Mouse (Mus musculus): Measurements from ENCODE around the gene Mff.

The Mff gene

DNA sequence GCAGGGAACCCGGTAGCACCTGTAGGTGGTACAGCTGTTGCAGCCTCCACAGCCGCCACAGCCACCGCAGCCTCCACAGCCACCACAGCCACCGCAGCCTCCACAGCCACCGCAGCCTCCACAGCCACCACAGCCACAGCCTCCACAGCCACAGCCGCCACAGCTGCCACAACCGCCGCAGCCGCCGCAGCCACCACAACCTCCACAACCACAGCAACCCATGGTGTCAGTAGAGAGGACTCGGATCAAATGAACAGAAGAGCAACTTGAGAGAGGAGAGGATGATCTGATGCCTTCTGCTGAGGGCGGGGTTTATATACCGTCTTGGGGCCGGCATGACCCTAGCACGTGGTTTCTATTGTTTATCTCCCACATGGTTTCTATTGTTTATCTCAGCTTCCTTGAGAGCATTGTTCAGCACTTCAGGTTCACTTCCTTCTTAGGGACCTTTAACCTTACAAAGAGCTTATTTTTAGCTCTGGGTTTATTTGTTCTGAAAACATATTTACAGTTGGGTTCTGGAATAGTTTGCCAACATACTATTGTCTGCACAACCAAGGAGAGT lies 46.4 kb downstream of the Mff start, which contains the start of gene Gm47791:
Gene Gm47791 (minus strand): TSS at position 222 of the 565 bp plus-strand sequence.
- in situ Hi-C loops (cut with MboI; ENCODE audit: low sequenced_read_pairs): no loop called here

DNA sequence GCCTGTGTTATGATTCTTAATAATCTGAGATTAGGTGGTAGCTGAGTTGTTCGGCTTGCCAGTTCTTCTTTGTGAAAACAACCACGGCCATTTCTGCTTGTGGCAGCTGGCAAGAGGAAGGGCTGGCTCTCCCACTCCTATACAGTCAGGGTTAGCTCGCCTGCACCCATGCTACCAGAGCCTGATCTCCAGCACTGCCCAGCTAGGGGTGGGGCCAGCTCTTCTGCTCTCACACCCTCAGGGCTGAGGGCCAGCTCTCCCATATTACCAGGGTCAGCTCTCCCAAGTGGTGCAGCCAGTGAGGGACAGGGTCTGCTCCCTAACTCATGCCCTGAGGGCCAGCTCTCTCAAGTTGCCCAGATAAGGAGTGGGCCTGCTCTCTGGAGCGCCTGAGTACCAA lies 47.7 kb downstream of the Mff start:
- in situ Hi-C loops (cut with MboI; ENCODE audit: low sequenced_read_pairs): no loop called here

DNA sequence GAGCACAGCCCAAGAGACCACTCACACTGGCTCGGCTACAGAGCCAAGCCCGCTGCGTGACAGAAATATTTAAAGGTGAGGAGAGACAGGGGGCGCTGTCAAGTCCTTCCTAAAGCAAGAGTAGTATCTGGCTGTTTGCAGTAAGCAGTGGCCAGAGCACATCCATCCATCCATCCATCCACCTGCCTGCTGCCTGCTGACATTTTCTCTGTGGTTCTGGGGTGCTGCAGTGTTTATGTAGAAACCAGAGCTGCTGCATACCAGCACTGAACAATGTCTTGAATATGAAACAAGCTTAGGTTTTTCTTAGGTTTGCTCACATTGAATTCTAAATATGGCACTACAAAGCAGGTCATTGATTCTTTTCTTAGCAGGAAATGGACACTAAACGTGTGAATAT lies 48.5 kb downstream of the Mff start:
- in situ Hi-C loops (cut with MboI; ENCODE audit: low sequenced_read_pairs): no loop called here

DNA sequence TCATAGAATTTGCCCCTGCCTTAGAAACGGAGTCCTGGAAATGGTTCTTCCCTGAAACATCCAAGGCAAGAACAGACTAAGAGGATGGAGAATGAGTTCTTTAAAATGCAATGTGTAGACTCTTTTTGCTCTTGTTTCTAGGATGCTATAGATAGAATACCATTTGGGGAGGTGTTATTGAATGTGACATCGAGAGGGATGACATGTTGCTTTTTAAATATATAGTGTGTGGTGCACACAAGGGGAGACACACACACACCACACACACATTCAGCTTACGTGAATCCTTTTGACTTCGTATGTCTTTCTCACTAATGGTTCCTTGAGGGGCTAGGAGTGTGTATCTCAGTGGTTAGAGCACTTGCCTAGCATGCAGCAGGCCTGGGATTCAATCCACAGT lies 50.6 kb downstream of the Mff start:
- in situ Hi-C loops (cut with MboI; ENCODE audit: low sequenced_read_pairs): no loop called here

DNA sequence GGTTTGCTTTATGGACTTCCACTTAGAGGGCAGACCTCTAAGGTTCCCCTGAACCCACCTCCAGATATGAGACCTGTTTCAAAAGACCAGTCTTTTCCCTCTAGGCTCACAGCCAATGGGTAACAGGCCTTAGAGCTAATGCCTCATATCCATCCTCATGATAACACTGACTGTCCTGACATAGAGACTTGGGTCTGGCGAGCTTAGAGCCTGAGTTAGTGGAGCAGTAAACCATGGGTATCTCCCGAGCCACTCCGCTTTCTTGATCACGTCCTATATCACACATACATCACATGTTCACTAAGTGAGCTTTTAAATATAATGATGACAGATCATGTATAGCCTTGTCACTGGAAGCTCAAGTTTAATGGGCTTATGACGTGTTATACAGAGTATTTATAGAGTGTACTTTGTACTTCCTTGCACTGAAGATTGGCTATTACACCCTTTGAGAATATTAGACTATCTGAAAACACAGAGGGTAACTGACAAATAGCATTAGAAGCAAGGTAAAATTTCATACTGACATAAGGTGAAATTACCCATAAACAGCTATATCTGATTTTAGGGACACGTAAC lies 54.8 kb downstream of the Mff start:
- in situ Hi-C loops (cut with MboI; ENCODE audit: low sequenced_read_pairs): no loop called here

DNA sequence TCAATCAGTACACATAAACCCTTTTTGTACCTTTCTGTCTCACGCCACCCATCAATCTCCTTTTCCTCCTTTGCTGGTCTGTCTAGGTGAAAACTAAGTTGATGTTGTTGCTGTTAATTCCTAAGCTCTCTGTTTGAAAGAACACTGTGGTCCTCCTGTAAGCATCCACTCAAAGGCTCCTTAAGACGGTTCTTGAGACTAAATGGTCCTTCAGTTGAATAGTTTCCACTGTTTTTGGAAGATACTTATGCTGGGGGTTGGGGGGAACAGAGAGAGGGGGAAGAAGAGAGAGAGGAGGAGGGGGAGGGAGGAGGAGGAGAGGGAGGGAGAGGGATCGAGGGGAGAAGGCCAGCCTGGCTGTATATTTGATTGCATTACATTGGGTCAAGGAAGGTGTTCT lies 58.9 kb downstream of the Mff start:
- in situ Hi-C loops (cut with MboI; ENCODE audit: low sequenced_read_pairs): no loop called here

DNA sequence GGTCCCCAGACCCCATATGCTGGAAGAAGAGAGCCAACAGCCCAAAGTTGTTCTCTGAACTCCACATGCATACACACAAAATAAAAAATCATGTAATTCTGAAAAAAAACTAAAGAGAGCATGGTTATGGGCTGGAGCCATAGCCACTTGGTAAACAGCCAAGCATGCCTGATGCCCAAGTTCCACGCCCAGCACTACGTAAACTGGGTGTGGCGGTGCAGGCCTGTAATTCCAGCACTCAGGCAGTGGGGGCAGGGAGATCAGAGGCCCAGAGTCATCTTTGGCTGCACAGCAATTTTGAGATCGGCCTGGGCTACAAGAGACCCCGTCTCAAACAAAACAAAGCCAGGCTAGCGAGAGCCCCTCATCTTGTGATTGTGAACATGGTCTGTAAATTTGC lies 60.9 kb downstream of the Mff start:
- in situ Hi-C loops (cut with MboI; ENCODE audit: low sequenced_read_pairs): no loop called here

DNA sequence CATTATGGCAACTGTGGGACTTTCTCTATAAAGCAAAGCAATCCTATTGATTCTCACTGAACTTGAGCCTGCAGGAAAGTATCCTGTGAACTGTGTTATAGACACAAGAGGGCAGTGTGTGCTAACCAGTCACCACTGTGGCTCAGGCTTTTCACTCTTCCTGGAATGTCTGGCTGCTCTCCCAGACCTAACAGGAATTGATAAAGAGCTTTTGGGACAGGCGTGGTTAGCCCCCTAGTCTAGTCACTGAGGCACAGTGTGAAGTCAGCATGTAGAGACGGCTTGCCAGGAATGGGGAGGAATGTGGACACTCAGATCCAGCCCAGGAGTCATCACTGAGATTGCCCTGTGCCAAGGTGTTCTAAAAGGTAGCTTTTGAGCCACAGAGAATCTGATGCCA lies 62.7 kb downstream of the Mff start:
- in situ Hi-C loops (cut with MboI; ENCODE audit: low sequenced_read_pairs): no loop called here

DNA sequence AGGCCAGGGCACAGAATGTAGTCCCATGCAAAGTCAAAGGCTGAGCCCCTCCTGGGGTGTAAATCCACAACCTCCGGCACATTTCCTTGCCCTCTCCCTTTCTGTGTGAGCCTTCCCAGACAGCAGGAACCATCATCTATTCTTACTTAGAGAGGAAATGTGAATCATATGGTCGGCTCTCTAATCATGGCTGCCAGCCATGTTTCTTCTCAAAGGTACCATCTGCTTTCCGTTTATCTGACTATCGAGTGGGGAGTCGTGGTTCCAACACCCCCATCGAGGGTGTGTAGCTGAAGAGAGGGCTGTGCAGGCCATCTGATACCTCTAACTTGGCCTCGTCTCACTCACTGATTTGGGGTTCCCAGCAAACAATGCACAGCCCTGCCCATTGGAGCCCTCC lies 63.4 kb downstream of the Mff start:
- in situ Hi-C loops (cut with MboI; ENCODE audit: low sequenced_read_pairs): no loop called here

DNA sequence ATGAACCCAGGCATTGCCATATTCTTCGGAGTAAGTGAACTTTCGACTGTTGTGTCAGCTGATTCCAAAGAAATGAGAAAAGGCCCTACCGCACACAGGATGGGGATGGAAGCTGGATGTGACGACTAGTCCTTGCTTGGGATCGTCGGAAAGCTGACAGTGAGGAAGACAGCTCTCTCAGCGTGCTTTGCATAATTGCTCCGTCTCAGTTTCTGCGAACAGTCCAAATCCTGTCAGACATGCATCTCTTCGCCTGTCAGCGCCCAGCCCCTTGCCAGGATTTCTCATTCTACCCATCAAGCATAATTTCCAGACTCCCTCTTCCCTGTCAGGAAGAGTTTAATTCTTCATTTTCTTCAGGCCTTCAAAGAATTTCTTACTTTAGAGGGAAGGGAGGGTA lies 66.4 kb downstream of the Mff start:
- in situ Hi-C loops (cut with MboI; ENCODE audit: low sequenced_read_pairs): no loop called here

DNA sequence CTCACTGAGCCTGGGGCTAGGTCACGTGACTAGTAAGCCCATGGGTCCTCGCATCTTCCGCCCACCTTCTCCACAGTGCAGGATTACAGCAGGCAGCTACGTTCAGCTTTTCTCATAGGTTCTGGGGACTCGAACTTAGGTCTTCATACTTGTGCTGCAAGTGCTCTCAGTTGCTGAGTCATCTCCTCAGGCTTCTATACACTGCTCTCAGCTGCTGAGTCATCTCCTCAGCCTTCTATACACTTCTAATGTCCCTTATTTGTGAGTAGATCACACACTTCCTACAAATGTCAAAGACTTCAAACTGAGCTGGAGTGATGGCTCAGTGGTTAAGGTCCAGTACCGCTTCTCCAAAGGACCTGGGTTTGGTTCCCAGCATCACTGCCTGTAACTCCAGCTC lies 67.5 kb downstream of the Mff start:
- in situ Hi-C loops (cut with MboI; ENCODE audit: low sequenced_read_pairs): no loop called here

DNA sequence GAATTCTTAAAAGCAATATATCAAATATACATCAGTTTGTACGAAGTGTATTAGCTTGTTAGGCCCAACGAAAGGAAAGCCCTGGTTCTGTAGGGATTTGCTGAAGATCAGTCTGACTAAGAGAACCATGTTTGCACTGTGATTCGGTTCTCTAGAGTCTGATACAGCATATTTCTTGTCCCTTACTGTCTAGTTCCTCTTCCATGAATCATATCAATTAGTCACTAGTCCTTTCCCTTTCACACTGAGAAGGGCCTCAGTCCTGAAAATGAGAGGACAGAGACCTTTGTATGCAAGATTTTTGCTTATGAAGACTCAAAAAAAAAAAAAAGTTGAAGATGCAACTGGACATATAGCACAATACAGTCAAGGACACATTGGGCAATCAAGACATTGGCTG lies 68.4 kb downstream of the Mff start:
- in situ Hi-C loops (cut with MboI; ENCODE audit: low sequenced_read_pairs): no loop called here

DNA sequence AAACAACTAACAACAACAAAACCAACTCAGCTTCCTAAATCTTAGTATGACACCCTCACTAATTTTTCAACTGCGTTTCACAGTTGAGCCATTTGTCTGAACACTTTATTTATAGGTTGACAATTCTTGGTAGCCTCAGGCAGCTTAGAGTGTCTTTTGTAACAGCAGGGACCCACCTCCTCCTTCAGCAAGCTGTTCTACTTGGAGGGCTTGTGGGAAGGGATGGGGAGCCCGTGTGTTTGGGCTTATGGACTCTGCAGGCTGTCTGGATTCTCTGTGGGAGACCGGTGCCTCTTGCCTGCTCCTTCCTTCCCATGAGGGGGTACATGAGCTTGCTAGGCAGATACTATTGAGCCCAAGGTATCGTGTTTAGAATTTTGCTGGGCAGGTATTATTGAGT lies 69.3 kb downstream of the Mff start:
- in situ Hi-C loops (cut with MboI; ENCODE audit: low sequenced_read_pairs): no loop called here

DNA sequence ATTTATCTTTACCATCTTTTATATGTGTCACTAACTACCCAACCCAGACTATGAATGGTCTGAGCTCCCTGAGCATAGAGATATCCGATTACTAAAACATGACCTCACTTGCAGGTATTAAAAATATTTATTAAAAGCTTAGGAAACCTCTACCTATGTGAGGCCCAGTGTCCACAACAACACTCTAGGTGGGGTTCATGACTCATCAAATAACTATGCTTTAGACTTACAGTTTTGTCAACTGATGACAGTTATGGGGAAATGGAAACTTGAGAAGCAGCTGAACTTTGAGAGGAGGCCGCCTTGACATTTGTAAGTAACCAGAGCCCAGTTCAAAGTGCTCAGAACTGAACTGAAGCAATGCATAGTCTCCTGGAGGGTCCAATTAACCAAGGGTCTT lies 70.5 kb downstream of the Mff start:
- in situ Hi-C loops (cut with MboI; ENCODE audit: low sequenced_read_pairs): no loop called here

DNA sequence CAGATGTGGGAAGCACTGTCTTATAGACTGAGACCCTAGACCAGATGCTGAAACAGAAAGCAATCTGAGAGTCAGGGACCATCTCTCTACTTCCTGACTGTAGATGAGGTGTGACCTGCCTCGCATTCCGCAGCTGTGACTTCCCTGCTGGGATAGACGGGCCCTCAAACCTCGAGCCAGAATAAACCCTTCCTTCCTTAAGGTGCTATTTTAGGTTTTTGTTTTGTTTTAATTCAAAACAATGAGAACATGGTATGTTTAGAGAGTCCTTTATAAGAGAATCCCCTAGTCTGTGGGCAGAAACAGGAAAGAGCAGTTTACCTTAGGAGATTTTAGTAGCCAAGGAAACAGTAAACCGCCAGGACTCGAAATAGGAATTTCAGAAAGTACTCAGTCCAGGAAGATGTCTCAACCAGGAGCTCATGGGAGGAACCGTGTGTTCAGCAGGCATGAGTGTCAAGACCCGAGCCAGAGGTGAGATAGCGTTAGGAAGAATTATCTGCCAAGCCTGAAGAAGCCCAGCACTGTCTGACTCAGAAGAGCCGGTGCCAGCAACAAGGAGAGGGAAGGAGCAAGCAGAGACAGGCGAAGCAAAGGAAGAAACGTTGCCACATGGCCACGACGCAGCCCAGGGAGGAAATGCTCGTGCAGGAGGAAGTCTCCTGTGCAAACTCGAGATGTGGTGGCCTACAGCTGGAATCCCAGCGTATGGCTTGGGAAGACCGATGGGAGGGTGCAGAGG lies 71.2 kb downstream of the Mff start:
- in situ Hi-C loops (cut with MboI; ENCODE audit: low sequenced_read_pairs): no loop called here

DNA sequence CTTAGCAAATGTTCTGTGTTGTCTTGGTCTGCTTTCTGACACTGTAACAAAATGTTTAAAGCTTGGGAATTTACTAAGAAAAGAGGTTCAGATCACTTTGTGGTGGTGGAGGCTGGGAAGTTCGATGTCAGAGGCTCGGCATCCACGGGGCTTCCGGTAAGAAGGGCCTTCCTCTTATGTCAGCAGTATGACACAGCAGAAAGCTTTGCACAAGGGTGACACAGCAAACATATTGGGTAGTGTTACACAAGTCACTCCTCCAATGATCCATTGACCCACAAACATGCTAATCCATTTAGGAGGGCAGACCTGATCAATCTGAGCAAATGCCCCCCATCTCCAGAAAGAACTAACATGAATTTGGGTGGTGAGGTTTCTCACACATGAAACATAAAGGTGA lies 72.4 kb downstream of the Mff start:
- in situ Hi-C loops (cut with MboI; ENCODE audit: low sequenced_read_pairs): no loop called here

DNA sequence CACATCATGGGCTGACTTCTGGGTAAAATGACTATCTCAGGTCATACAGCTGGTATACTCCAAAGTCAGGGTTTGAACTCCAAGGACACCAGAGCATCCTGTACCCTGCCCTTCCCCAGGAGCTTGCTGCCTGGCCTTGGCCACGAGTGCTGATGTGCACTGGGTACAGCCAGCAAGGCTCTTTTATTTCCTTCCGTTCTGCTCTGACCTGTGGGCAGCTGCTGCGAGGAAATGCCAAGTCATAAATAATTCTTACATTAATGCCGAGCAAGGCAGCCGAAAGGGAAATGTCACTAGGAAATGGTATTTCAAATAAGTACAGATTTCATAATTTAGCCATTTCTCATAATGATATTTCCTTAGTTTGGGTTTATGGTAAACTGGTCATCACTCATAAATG lies 73.6 kb downstream of the Mff start:
- in situ Hi-C loops (cut with MboI; ENCODE audit: low sequenced_read_pairs): no loop called here

DNA sequence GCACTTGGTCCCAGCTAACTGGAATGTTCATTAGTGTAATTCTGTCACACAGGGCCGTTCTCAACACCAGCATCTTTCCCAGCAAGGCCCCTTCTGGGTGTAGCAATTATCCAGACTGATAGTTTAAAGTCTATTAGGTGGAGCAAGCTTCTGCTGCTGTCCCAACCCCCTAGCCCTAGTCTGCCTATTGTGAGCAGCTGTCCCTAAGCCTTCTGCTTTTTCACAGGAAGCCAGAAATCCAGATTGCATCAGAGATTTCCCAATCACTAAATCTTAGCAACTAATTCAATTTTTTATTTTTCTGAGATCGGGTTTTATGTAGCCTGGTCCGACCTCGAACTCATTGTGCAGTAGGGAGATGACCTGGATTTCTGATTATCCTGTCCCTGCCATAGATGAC lies 74.2 kb downstream of the Mff start:
- in situ Hi-C loops (cut with MboI; ENCODE audit: low sequenced_read_pairs): no loop called here

DNA sequence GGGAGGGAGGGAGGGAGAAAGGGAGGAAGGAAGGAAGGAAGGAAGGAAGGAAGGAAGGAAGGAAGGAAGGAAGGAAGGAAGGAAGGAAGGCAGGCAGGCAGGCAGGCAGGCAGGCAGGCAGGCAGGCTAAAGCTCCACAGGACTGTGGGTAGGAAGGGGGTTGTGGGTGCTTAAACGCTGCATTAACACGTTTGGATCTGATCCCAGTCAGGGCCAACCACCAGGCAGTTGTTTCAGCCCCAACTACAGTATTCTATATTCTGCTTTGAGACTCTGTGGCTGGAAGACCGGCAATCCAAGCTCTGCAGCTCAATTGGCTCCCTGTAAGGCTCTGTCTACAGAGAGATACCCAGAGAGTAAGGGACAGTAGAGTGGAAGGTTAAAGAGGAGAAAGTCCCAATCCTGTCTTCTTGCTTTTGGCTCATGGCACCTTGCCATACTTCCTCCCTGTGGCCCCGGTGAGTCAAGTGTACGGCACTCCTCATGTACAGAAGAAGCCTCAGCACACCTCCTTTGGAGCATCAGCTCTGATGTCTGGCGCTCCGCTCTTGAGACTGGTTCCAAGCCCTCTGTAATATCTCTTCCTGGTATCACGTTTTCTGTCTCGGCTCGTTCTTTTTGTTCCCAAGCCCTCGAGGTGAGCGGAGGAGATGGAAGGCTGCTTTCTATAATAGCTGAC lies 76.6 kb downstream of the Mff start:
- in situ Hi-C loops (cut with MboI; ENCODE audit: low sequenced_read_pairs): loop anchor here (10.0 kb wide), 1 partner anchor 174 kb away; no protein-coding TSS in a partner anchor
